In the genomic region with DNA sequence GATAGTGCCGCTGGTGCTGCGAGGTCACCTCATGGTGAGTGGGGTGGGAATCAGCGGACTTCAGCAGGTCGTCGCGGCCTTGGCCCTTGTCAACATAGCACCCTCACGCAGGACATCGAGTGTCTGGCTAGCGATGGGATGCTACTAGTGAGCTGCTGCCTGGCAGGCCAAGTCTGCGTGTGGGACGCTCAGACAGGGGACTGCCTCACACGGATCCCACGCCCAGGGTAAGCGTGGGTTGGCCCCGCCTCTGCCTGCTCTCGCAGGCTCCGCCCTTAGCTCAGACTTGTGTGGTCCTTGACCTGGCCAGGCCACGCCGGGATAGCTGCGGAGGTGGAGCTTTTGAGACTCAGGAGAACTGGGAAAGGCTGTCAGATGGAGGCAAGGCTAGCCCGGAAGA, we compare ENCODE assay signal across 12 mouse cellular contexts. TPM values are rescaled to one million over a fixed set of nuclear protein-coding genes. Genes with fewer than 3 reads are reported as not detected.
DNase-seq lines count a peak whose midpoint lies in the region; ATAC-seq lines count a peak whose summit lies in the region.
"Had no signal": no experiment of that assay in that cellular context is flagged by ENCODE, and none has a peak within 500 bp of the region (broad histone marks: within the 10 kb centered on the region; RNA-seq: fewer than 3 reads in every experiment).

No protein-coding gene starts in this region.

- peaks cover 64% of the 10 kb centered on the region for H3K36me3 ChIP-seq in heart, embryonic 14.5 days (ENCODE audit: control insufficient read depth, insufficient read depth, low read length)

- H3K4me2 ChIP-seq in heart, embryonic 14.5 days (ENCODE audit: low read length) = peak overlapping the region; percentile 58

- peak overlapping the region; percentile 46; the same call in 1 of the 2 replicates for H3K9ac ChIP-seq in heart, embryonic 14.5 days (ENCODE audit: low read length)

- WGBS in heart, embryonic 14.5 days = 22% methylated on average over 21 of the region's 21 CpGs

- no peaks in the 10 kb centered on the region for H3K27me3 ChIP-seq in heart, embryonic 14.5 days (ENCODE audit: control insufficient read depth, insufficient read depth, low read length)
- H3K27me3 ChIP-seq: CH12.LX had no signal

- intact Hi-C loops in heart, postnatal 36 days (cut with DNase I) = no loop called here

- no peak for DNase-seq in heart, postnatal 36 days
- peak; percentile 6 for DNase-seq in right cerebral cortex, postnatal 4 days
- no peak for DNase-seq in right cerebral cortex, adult 18-20 months
- peak; percentile 26 for DNase-seq in liver
- no peak for DNase-seq in cerebellum, adult 11-12 months
- DNase-seq in cerebellum, adult 11 months = no peak
- DNase-seq in cerebellum, postnatal 10 days = no peak
- DNase-seq: cerebellum, postnatal 25 days; gastrocnemius, adult 2 months had no signal

- H3K27ac ChIP-seq in heart, embryonic 14.5 days (replicated peaks in 1 of 2; ENCODE audit: control insufficient read depth in 1 of 2, insufficient read depth in 1 of 2, low read depth in 2 of 2, low read length in 2 of 2) = no peak overlapping the region
- H3K27ac ChIP-seq: gastrocnemius, adult 2 months had no signal

- H3K9me3 ChIP-seq in heart, embryonic 14.5 days (ENCODE audit: control insufficient read depth, low read length) = no peaks in the 10 kb centered on the region

- peaks cover 0 to 6% of the 10 kb centered on the region in 2 experiments; a peak in 1 of 4 replicates for H3K4me1 ChIP-seq in heart, embryonic 14.5 days (ENCODE audit: control insufficient read depth in 2 of 2, insufficient read depth in 2 of 2, low read length in 2 of 2)

- H3K4me3 ChIP-seq in heart, embryonic 14.5 days (ENCODE audit: control insufficient read depth in 1 of 2, insufficient read depth in 1 of 2, low read depth in 1 of 2, low read length in 2 of 2) = peak overlapping the region; percentile 11 to 18
- H3K4me3 ChIP-seq: gastrocnemius, adult 2 months had no signal

- ATAC-seq in heart, embryonic 14.5 days (ENCODE audit: insufficient number of reproducible peaks, insufficient read depth, low FRiP score, low read depth) = 0 out of 2 replicates have a peak, but pooled peaks have one; percentile 18

RNA-seq across cellular contexts. Expression of gene Ptpn23, which starts 27.4 kb away (rescaled TPM):
- 10.3 and 12.5 TPM in 2 replicates for polyA plus RNA-seq in heart, embryonic 14.5 days (2014; fragmentation: Nextera tagmentation; extraction: Ambion mirVana)
- total RNA-seq in heart, postnatal 36 days (2021) = 10 to 100 TPM; 13.9 to 14.3 TPM

RNA-seq across cellular contexts. Expression of gene Ngp, which starts 38.9 kb away (rescaled TPM):
- polyA plus RNA-seq in heart, embryonic 14.5 days (2014; fragmentation: Nextera tagmentation; extraction: Ambion mirVana) = 1.1 and 4.2 TPM in 2 replicates
- total RNA-seq in heart, postnatal 36 days (2021) = under 1 TPM; 0.42 to 0.49 TPM
- total RNA-seq: CH12.LX; gastrocnemius, adult 2 months; liver, adult 2 months had no signal

RNA-seq across cellular contexts. Expression of gene Scap, which starts 47.6 kb away (rescaled TPM):
- 14.9 and 16.1 TPM in 2 replicates for polyA plus RNA-seq in heart, embryonic 14.5 days (2014; fragmentation: Nextera tagmentation; extraction: Ambion mirVana)
- total RNA-seq in heart, postnatal 36 days (2021) = 10 to 100 TPM; 29.6 to 32.0 TPM

Comparison
In these comparisons a context has a peak if more than half of its experiments do, and no peak if none do; other contexts are left out.
1. DNase-seq: peak in right cerebral cortex, postnatal 4 days (single experiment) and liver (single experiment); none in heart, postnatal 36 days (0 of 2), right cerebral cortex, adult 18-20 months (single experiment), cerebellum, adult 11-12 months (single experiment), cerebellum, adult 11 months (single experiment) and cerebellum, postnatal 10 days (0 of 2).